Comparison of ENCODE assay signal across 8 mouse cellular contexts in genomic region chr3:95135023-95135422, GRCm38 (mm10). TPM values are rescaled to one million over a fixed set of nuclear protein-coding genes. Genes with fewer than 3 reads are reported as not detected.
DNase-seq lines count a peak whose midpoint lies in the region.

No protein-coding gene starts in this region.

- H3K36me3 ChIP-seq in erythroblast, embryonic 14.5 days (ENCODE audit: control insufficient read depth): peaks cover 35% of the 10 kb centered on the region
- peaks cover 16% of the 10 kb centered on the region; the same call in 1 of the 2 replicates for H3K36me3 ChIP-seq in macrophage (ENCODE audit: inconsistent target)

- DNase-seq in embryo, embryonic 10.5 days (ENCODE audit: low spot score): peak; percentile 40
- DNase-seq in embryo, embryonic 9.5 days (ENCODE audit: extremely low spot score): no peak
- peak; percentile 66 for DNase-seq in adrenal gland, postnatal 10 days
- DNase-seq in heart, postnatal 36 days: peak; percentile 47 to 51
- peak; percentile 78 for DNase-seq in layer of hippocampus, adult 9-11 months
- peak; percentile 61 to 78 for DNase-seq in spleen, postnatal 36 days (ENCODE audit: low spot score in 2 of 2)

- intact Hi-C loops in heart, postnatal 36 days (cut with DNase I): no loop called here

- H3K27me3 ChIP-seq in erythroblast, embryonic 14.5 days (ENCODE audit: control insufficient read depth): no peaks in the 10 kb centered on the region

- H3K9me3 ChIP-seq in erythroblast, embryonic 14.5 days (ENCODE audit: control insufficient read depth, low read length): peaks cover 3% of the 10 kb centered on the region; the same call in 1 of the 2 replicates

- 0% methylated on average over 6 of the region's 6 CpGs for WGBS in macrophage (ENCODE audit: missing documents)

- H3K79me2 ChIP-seq in macrophage (ENCODE audit: inconsistent target): peaks cover 32% of the 10 kb centered on the region

- peaks cover 34% of the 10 kb centered on the region for H3K4me1 ChIP-seq in erythroblast, embryonic 14.5 days (ENCODE audit: control insufficient read depth)

- H3K27ac ChIP-seq in macrophage: peak overlapping the region; percentile 92

- H3K4me3 ChIP-seq in erythroblast, embryonic 14.5 days (replicated peaks): peak overlapping the region; percentile 66
- peak overlapping the region; percentile 33 for H3K4me3 ChIP-seq in macrophage (ENCODE audit: inconsistent target)

RNA-seq across cellular contexts. Expression of gene Lysmd1, which starts 1.1 kb away (rescaled TPM):
- 1 to 10 TPM; 9.2 to 9.8 TPM for total RNA-seq in adrenal gland, postnatal 10 days (2021)
- polyA plus RNA-seq in erythroblast, embryonic 14.5 days (2012): 0.90 and 1.1 TPM in 2 replicates
- 1 to 10 TPM; 5.8 to 6.5 TPM for total RNA-seq in heart, postnatal 36 days (2021)
- total RNA-seq in macrophage (2018; cell fraction: chromatin; rRNA removed): 1 to 10 TPM in 18 of 26 experiments, under 1 TPM in 5, not detected in 3; 0.29 to 8.3 (median 2.8) TPM
- 1 to 10 TPM; 1.3 to 8.3 (median 6.0) TPM for total RNA-seq in macrophage (2018; cell fraction: cytosol; rRNA removed)
- 10 to 100 TPM in 4 of 26 experiments, 1 to 10 TPM in 21, under 1 TPM in 1; 0.76 to 12.4 (median 4.7) TPM for total RNA-seq in macrophage (2018; cell fraction: nucleus; rRNA removed)
- polyA plus RNA-seq in macrophage (2018): 3.6 to 5.0 TPM (median 5.0 TPM) in 3 replicates

RNA-seq across cellular contexts. Expression of gene Scnm1, which starts 1.2 kb away (rescaled TPM):
- total RNA-seq in adrenal gland, postnatal 10 days (2021): 10 to 100 TPM; 30.6 to 38.6 TPM
- polyA plus RNA-seq in erythroblast, embryonic 14.5 days (2012): 0.63 and 0.86 TPM in 2 replicates
- total RNA-seq in heart, postnatal 36 days (2021): 10 to 100 TPM; 24.1 to 37.5 TPM
- 100 to 1,000 TPM in 2 of 26 experiments, 10 to 100 TPM in 24; 25.3 to 107 (median 69.8) TPM for total RNA-seq in macrophage (2018; cell fraction: chromatin; rRNA removed)
- total RNA-seq in macrophage (2018; cell fraction: cytosol; rRNA removed): 10 to 100 TPM; 16.7 to 49.0 (median 36.7) TPM
- total RNA-seq in macrophage (2018; cell fraction: nucleus; rRNA removed): 100 to 1,000 TPM in 2 of 26 experiments, 10 to 100 TPM in 24; 33.6 to 120 (median 51.4) TPM
- polyA plus RNA-seq in macrophage (2018): 24.9 to 62.9 TPM (median 34.6 TPM) in 3 replicates

RNA-seq across cellular contexts. Expression of gene Tnfaip8l2, which starts 7.1 kb away (rescaled TPM):
- 1 to 10 TPM; 3.7 to 4.4 TPM for total RNA-seq in adrenal gland, postnatal 10 days (2021)
- polyA plus RNA-seq in erythroblast, embryonic 14.5 days (2012): 0.04 and 0.17 TPM in 2 replicates
- 1 to 10 TPM; 1.4 to 2.7 TPM for total RNA-seq in heart, postnatal 36 days (2021)
- total RNA-seq in macrophage (2018; cell fraction: chromatin; rRNA removed): 10 to 100 TPM in 25 of 26 experiments, 1 to 10 TPM in 1; 8.2 to 59.4 (median 20.7) TPM
- 100 to 1,000 TPM in 16 of 26 experiments, 10 to 100 TPM in 10; 31.6 to 166 (median 120) TPM for total RNA-seq in macrophage (2018; cell fraction: cytosol; rRNA removed)
- total RNA-seq in macrophage (2018; cell fraction: nucleus; rRNA removed): 10 to 100 TPM; 19.5 to 81.9 (median 34.4) TPM
- polyA plus RNA-seq in macrophage (2018): 63.7 to 188 TPM (median 64.6 TPM) in 3 replicates

RNA-seq across cellular contexts. Expression of gene Tmod4, which starts 10.7 kb away (rescaled TPM):
- 10 to 100 TPM in 1 of 2 experiments, 1 to 10 TPM in 1; 8.1 to 25.3 TPM for total RNA-seq in adrenal gland, postnatal 10 days (2021)
- polyA plus RNA-seq in erythroblast, embryonic 14.5 days (2012): not detected in 2 replicates
- 10 to 100 TPM; 17.6 to 29.1 TPM for total RNA-seq in heart, postnatal 36 days (2021)
- 1 to 10 TPM in 8 of 26 experiments, under 1 TPM in 5, not detected in 13; 0.66 to 2.5 (median 1.2) TPM for total RNA-seq in macrophage (2018; cell fraction: chromatin; rRNA removed)
- under 1 TPM in 1 of 26 experiments, not detected in 25; 0.28 TPM for total RNA-seq in macrophage (2018; cell fraction: cytosol; rRNA removed)
- 1 to 10 TPM in 6 of 26 experiments, under 1 TPM in 3, not detected in 17; 0.48 to 1.9 (median 1.1) TPM for total RNA-seq in macrophage (2018; cell fraction: nucleus; rRNA removed)
- polyA plus RNA-seq in macrophage (2018): not detected in 3 replicates

RNA-seq across cellular contexts. Expression of gene Vps72, which starts 24.2 kb away (rescaled TPM):
- 10 to 100 TPM; 56.2 to 69.5 TPM for total RNA-seq in adrenal gland, postnatal 10 days (2021)
- 16.8 and 18.2 TPM in 2 replicates for polyA plus RNA-seq in erythroblast, embryonic 14.5 days (2012)
- 10 to 100 TPM; 31.7 to 35.2 TPM for total RNA-seq in heart, postnatal 36 days (2021)
- 100 to 1,000 TPM in 1 of 26 experiments, 10 to 100 TPM in 25; 32.5 to 112 (median 50.1) TPM for total RNA-seq in macrophage (2018; cell fraction: chromatin; rRNA removed)
- total RNA-seq in macrophage (2018; cell fraction: cytosol; rRNA removed): 10 to 100 TPM; 31.2 to 55.0 (median 47.8) TPM
- 10 to 100 TPM; 24.9 to 59.2 (median 37.7) TPM for total RNA-seq in macrophage (2018; cell fraction: nucleus; rRNA removed)
- polyA plus RNA-seq in macrophage (2018): 43.0 to 54.7 TPM (median 43.9 TPM) in 3 replicates
